Mouse (Mus musculus) MEL (cell line): ENCODE measurements around the gene Zfp598. TPM values are rescaled to one million over a fixed set of nuclear protein-coding genes. Genes with fewer than 3 reads are reported as not detected.

ENCODE experiments used
- polyA plus RNA-seq, 2 experiments: library from polyadenylated mRNA; stranded (reverse) in 1 of 2; unstranded in 1 of 2; fragments of >175 nt in 1 of 2; fragments of >200 nt in 1 of 2; gene quantifications; 2 replicates each; pipeline versions ENCODE4 v1.2.1 to v1.2.4; 2012; ENCODE audit warnings: low replicate concordance in 2 of 2, low read depth in 1 of 2; ENCODE audit not compliant: insufficient read length in 2 of 2, insufficient read depth in 1 of 2, missing spikeins in 1 of 2
- total RNA-seq: library from RNA; depleted of rRNA; stranded (reverse); fragments of 300-350 nt; gene quantifications from 2 replicates; pipeline ENCODE4 v1.2.3, GENCODE M21; 2012; rRNA removed

The Zfp598 gene
- total and polyA plus RNA-seq, 3 experiments: 22.2 to 80.4 (median 59.0) TPM

Other genes starting within 250 kb of the Zfp598 start
Only the 30 nearest of the 33 such genes appear.
- gene E4f1, start 199.4 kb upstream of the Zfp598 start, total RNA-seq: 24.3 and 26.0 TPM in 2 replicates
- gene E4f1, start 199.4 kb upstream of the Zfp598 start, polyA plus RNA-seq: 10 to 100 TPM in 1 of 2 experiments, not detected in 1; 37.1 TPM
- gene Pgp, start 199.3 kb upstream of the Zfp598 start, total RNA-seq: 16.6 and 19.3 TPM in 2 replicates
- 10 to 100 TPM in 1 of 2 experiments, not detected in 1; 55.0 TPM for gene Pgp, start 199.3 kb upstream of the Zfp598 start, polyA plus RNA-seq
- 1.1 and 2.0 TPM in 2 replicates for gene Bricd5, start 195.8 kb upstream of the Zfp598 start, total RNA-seq
- gene Bricd5, start 195.8 kb upstream of the Zfp598 start, polyA plus RNA-seq: under 1 TPM in 1 of 2 experiments, not detected in 1; 0.82 TPM
- 28.5 and 35.4 TPM in 2 replicates for gene Mlst8, start 190.6 kb upstream of the Zfp598 start, total RNA-seq
- 10 to 100 TPM in 1 of 2 experiments, not detected in 1; 57.3 TPM for gene Mlst8, start 190.6 kb upstream of the Zfp598 start, polyA plus RNA-seq
- 0.04 and 0.07 TPM in 2 replicates for gene Caskin1, start 181.1 kb upstream of the Zfp598 start, total RNA-seq
- gene Caskin1, start 181.1 kb upstream of the Zfp598 start, polyA plus RNA-seq: under 1 TPM in 1 of 2 experiments, not detected in 1; 0.38 TPM
- 118 and 121 TPM in 2 replicates for gene Traf7, start 141.7 kb upstream of the Zfp598 start, total RNA-seq
- gene Traf7, start 141.7 kb upstream of the Zfp598 start, polyA plus RNA-seq: 100 to 1,000 TPM in 1 of 2 experiments, not detected in 1; 261 TPM
- gene Rab26, start 135.5 kb upstream of the Zfp598 start, total RNA-seq: 0.89 and 1.0 TPM in 2 replicates
- 1 to 10 TPM in 1 of 2 experiments, not detected in 1; 1.1 TPM for gene Rab26, start 135.5 kb upstream of the Zfp598 start, polyA plus RNA-seq
- gene Pkd1, start 119.9 kb upstream of the Zfp598 start, total RNA-seq: 10.3 and 10.6 TPM in 2 replicates
- gene Pkd1, start 119.9 kb upstream of the Zfp598 start, polyA plus RNA-seq: 10 to 100 TPM in 1 of 2 experiments, not detected in 1; 10.7 TPM
- gene Tsc2, start 37.1 kb upstream of the Zfp598 start, total RNA-seq: 44.0 and 48.8 TPM in 2 replicates
- 10 to 100 TPM in 1 of 2 experiments, not detected in 1; 99.2 TPM for gene Tsc2, start 37.1 kb upstream of the Zfp598 start, polyA plus RNA-seq
- 26.1 and 31.4 TPM in 2 replicates for gene Nthl1, start 37.0 kb upstream of the Zfp598 start, total RNA-seq
- 100 to 1,000 TPM in 1 of 2 experiments, 10 to 100 TPM in 1; 32.0 to 262 TPM for gene Nthl1, start 37.0 kb upstream of the Zfp598 start, polyA plus RNA-seq
- gene Slc9a3r2, start 19.4 kb upstream of the Zfp598 start, total RNA-seq: 0.75 and 0.96 TPM in 2 replicates
- 1 to 10 TPM in 1 of 2 experiments, not detected in 1; 3.5 TPM for gene Slc9a3r2, start 19.4 kb upstream of the Zfp598 start, polyA plus RNA-seq
- not detected in 2 replicates for gene Npw, start 11.2 kb upstream of the Zfp598 start, total RNA-seq
- gene Npw, start 11.2 kb upstream of the Zfp598 start, polyA plus RNA-seq: not detected
- 0.15 TPM in 1 of 2 replicates, not detected in the other for gene Syngr3, start 20.3 kb downstream of the Zfp598 start, total RNA-seq
- under 1 TPM in 1 of 2 experiments, not detected in 1; 0.68 TPM for gene Syngr3, start 20.3 kb downstream of the Zfp598 start, polyA plus RNA-seq
- 78.6 and 86.8 TPM in 2 replicates for gene Gfer, start 26.5 kb downstream of the Zfp598 start, total RNA-seq
- gene Gfer, start 26.5 kb downstream of the Zfp598 start, polyA plus RNA-seq: 10 to 100 TPM in 1 of 2 experiments, not detected in 1; 83.0 TPM
- 0.39 and 0.62 TPM in 2 replicates for gene Noxo1, start 26.5 kb downstream of the Zfp598 start, total RNA-seq
- gene Noxo1, start 26.5 kb downstream of the Zfp598 start, polyA plus RNA-seq: 1 to 10 TPM in 1 of 2 experiments, not detected in 1; 2.4 TPM
- gene Tbl3, start 38.0 kb downstream of the Zfp598 start, total RNA-seq: 102 and 103 TPM in 2 replicates
- 100 to 1,000 TPM in 1 of 2 experiments, not detected in 1; 111 TPM for gene Tbl3, start 38.0 kb downstream of the Zfp598 start, polyA plus RNA-seq
- gene Rnf151, start 48.4 kb downstream of the Zfp598 start, total RNA-seq: 0.23 and 0.26 TPM in 2 replicates
- gene Rnf151, start 48.4 kb downstream of the Zfp598 start, polyA plus RNA-seq: under 1 TPM in 1 of 2 experiments, not detected in 1; 0.40 TPM
- 3,755 and 4,516 TPM in 2 replicates for gene Rps2, start 48.4 kb downstream of the Zfp598 start, total RNA-seq
- 1,000 to 10,000 TPM in 1 of 2 experiments, not detected in 1; 1,852 TPM for gene Rps2, start 48.4 kb downstream of the Zfp598 start, polyA plus RNA-seq
- 258 and 292 TPM in 2 replicates for gene Ndufb10, start 54.8 kb downstream of the Zfp598 start, total RNA-seq
- 100 to 1,000 TPM in 1 of 2 experiments, not detected in 1; 230 TPM for gene Ndufb10, start 54.8 kb downstream of the Zfp598 start, polyA plus RNA-seq
- gene Rpl3l, start 58.1 kb downstream of the Zfp598 start, total RNA-seq: 0.12 and 0.13 TPM in 2 replicates
- gene Rpl3l, start 58.1 kb downstream of the Zfp598 start, polyA plus RNA-seq: under 1 TPM in 1 of 2 experiments, not detected in 1; 0.24 TPM
- 27.0 and 31.9 TPM in 2 replicates for gene Msrb1, start 67.0 kb downstream of the Zfp598 start, total RNA-seq
- gene Msrb1, start 67.0 kb downstream of the Zfp598 start, polyA plus RNA-seq: 10 to 100 TPM in 1 of 2 experiments, not detected in 1; 58.6 TPM
- not detected in 2 replicates for gene Hs3st6, start 83.3 kb downstream of the Zfp598 start, total RNA-seq
- not detected for gene Hs3st6, start 83.3 kb downstream of the Zfp598 start, polyA plus RNA-seq
- 0.15 TPM in 1 of 2 replicates, not detected in the other for gene Meiob, start 134.6 kb downstream of the Zfp598 start, total RNA-seq
- gene Meiob, start 134.6 kb downstream of the Zfp598 start, polyA plus RNA-seq: under 1 TPM in 1 of 2 experiments, not detected in 1; 0.11 TPM
- gene Hagh, start 170.5 kb downstream of the Zfp598 start, total RNA-seq: 32.3 and 49.6 TPM in 2 replicates
- 10 to 100 TPM in 1 of 2 experiments, not detected in 1; 37.5 TPM for gene Hagh, start 170.5 kb downstream of the Zfp598 start, polyA plus RNA-seq
- 2.0 and 2.7 TPM in 2 replicates for gene Fahd1, start 180.7 kb downstream of the Zfp598 start, total RNA-seq
- 1 to 10 TPM in 1 of 2 experiments, not detected in 1; 4.7 TPM for gene Fahd1, start 180.7 kb downstream of the Zfp598 start, polyA plus RNA-seq
- not detected in 2 replicates for gene Igfals, start 196.3 kb downstream of the Zfp598 start, total RNA-seq
- gene Igfals, start 196.3 kb downstream of the Zfp598 start, polyA plus RNA-seq: under 1 TPM in 1 of 2 experiments, not detected in 1; 0.04 TPM
- gene Nubp2, start 216.7 kb downstream of the Zfp598 start, total RNA-seq: 109 and 141 TPM in 2 replicates
- 100 to 1,000 TPM in 1 of 2 experiments, not detected in 1; 191 TPM for gene Nubp2, start 216.7 kb downstream of the Zfp598 start, polyA plus RNA-seq
- gene Spsb3, start 217.0 kb downstream of the Zfp598 start, total RNA-seq: 27.2 and 34.5 TPM in 2 replicates
- gene Spsb3, start 217.0 kb downstream of the Zfp598 start, polyA plus RNA-seq: 10 to 100 TPM in 1 of 2 experiments, not detected in 1; 30.2 TPM
- 19.5 and 26.8 TPM in 2 replicates for gene Eme2, start 225.4 kb downstream of the Zfp598 start, total RNA-seq
- 10 to 100 TPM in 1 of 2 experiments, not detected in 1; 15.1 TPM for gene Eme2, start 225.4 kb downstream of the Zfp598 start, polyA plus RNA-seq
- gene Mrps34, start 225.4 kb downstream of the Zfp598 start, total RNA-seq: 60.1 and 74.8 TPM in 2 replicates
- gene Mrps34, start 225.4 kb downstream of the Zfp598 start, polyA plus RNA-seq: 10 to 100 TPM in 1 of 2 experiments, not detected in 1; 82.0 TPM